ENCODE assay signal across 18 mouse cellular contexts in genomic region chr9:89601891-89602290, GRCm38 (mm10). TPM values are rescaled to one million over a fixed set of nuclear protein-coding genes. Genes with fewer than 3 reads are reported as not detected.
"Had no signal": no experiment of that assay in that cellular context is flagged by ENCODE, and none has a peak within 500 bp of the region (broad histone marks: within the 10 kb centered on the region; RNA-seq: fewer than 3 reads in every experiment).

No protein-coding gene starts in this region.

- H3K36me3 ChIP-seq: limb, embryonic 10.5 days; liver, embryonic 15.5 days; midbrain, embryonic 13.5 days had no signal

- H3K9me3 ChIP-seq: limb, embryonic 10.5 days; liver, embryonic 15.5 days; midbrain, embryonic 13.5 days; neural tube, embryonic 15.5 days had no signal

- H3K4me3 ChIP-seq: left cerebral cortex, adult 2 months; limb, embryonic 10.5 days; liver, embryonic 15.5 days; midbrain, embryonic 13.5 days; myocyte; neural tube, embryonic 15.5 days had no signal

- DNase-seq: kidney, postnatal 10 days; kidney, postnatal 4 days; lung, adult 2 months; lung, postnatal 36 days; retina, postnatal 1 day; right cerebral cortex, postnatal 4 days; spleen, adult 18-20 months; thymus, postnatal 36 days had no signal

- H3K27me3 ChIP-seq: liver, embryonic 15.5 days; midbrain, embryonic 13.5 days; neural tube, embryonic 15.5 days had no signal

- H3K27ac ChIP-seq: left cerebral cortex, adult 2 months; limb, embryonic 10.5 days; liver, embryonic 15.5 days; midbrain, embryonic 13.5 days; neural tube, embryonic 15.5 days had no signal

- ATAC-seq: lung, postnatal 0 days; midbrain, embryonic 13.5 days had no signal

- H3K4me1 ChIP-seq: liver, embryonic 15.5 days; midbrain, embryonic 13.5 days had no signal

- H3K9ac ChIP-seq: liver, embryonic 15.5 days; midbrain, embryonic 13.5 days; neural tube, embryonic 15.5 days had no signal

- H3K4me2 ChIP-seq: liver, embryonic 11.5 days; liver, embryonic 15.5 days; midbrain, embryonic 13.5 days; neural tube, embryonic 15.5 days had no signal

RNA-seq across cellular contexts. Expression of gene Minar1, which starts 21.0 kb away (rescaled TPM):
- total RNA-seq: megakaryocyte progenitor cell, adult 5-6 weeks had no signal
- polyA plus RNA-seq: lung, adult 2 months; lung, postnatal 0 days; myocyte; thymus, postnatal 0 days had no signal
